24 mouse cellular contexts compared by ENCODE assay signal in genomic region chr9:14973762-14974161, GRCm38 (mm10).
DNase-seq lines count a peak whose midpoint lies in the region; ATAC-seq lines count a peak whose summit lies in the region.
"Had no signal": no experiment of that assay in that cellular context is flagged by ENCODE, and none has a peak within 500 bp of the region (broad histone marks: within the 10 kb centered on the region; RNA-seq: fewer than 3 reads in every experiment).

No protein-coding gene starts in this region.

- WGBS in liver, embryonic 11.5 days = 64% methylated on average over 7 of the region's 7 CpGs
- 33% methylated on average over 7 of the region's 7 CpGs for WGBS in liver, embryonic 13.5 days (ENCODE audit: insufficient replicate concordance)
- 85% methylated on average over 7 of the region's 7 CpGs for WGBS in midbrain, embryonic 10.5 days

- H3K9ac ChIP-seq in liver, embryonic 11.5 days (ENCODE audit: low read depth, low read length) = no peak overlapping the region
- H3K9ac ChIP-seq in liver, embryonic 13.5 days = 0 out of 2 replicates have a peak overlapping the region, but pooled peaks have one; percentile 3
- H3K9ac ChIP-seq: embryonic facial prominence, embryonic 15.5 days; heart, embryonic 15.5 days; intestine, embryonic 15.5 days; limb, embryonic 15.5 days; lung, embryonic 15.5 days; stomach, embryonic 15.5 days had no signal

- no peaks in the 10 kb centered on the region for H3K27me3 ChIP-seq in liver, embryonic 11.5 days (replicated peaks; ENCODE audit: control insufficient read depth, insufficient read depth, low read length)
- no peaks in the 10 kb centered on the region for H3K27me3 ChIP-seq in liver, embryonic 13.5 days
- H3K27me3 ChIP-seq in midbrain, embryonic 10.5 days (ENCODE audit: low read depth, poor library complexity, severe bottlenecking) = no peaks in the 10 kb centered on the region
- H3K27me3 ChIP-seq: embryonic facial prominence, embryonic 15.5 days; heart, embryonic 15.5 days; intestine, embryonic 15.5 days; limb, embryonic 15.5 days; lung, embryonic 15.5 days; stomach, embryonic 15.5 days had no signal

- DNase-seq in liver, embryonic 11.5 days (ENCODE audit: low spot score) = no peak
- DNase-seq in liver = no peak
- no peak for DNase-seq in liver, embryonic 13.5 days
- DNase-seq in midbrain, embryonic 10.5 days (ENCODE audit: low spot score) = no peak
- DNase-seq in urinary bladder, adult 18-20 months (ENCODE audit: low spot score in 2 of 2) = no peak
- no peak for DNase-seq in layer of hippocampus, postnatal 14 days (ENCODE audit: low spot score in 2 of 2)
- DNase-seq: adrenal gland, postnatal 25 days; cerebellum, adult 18-20 months; gastrocnemius, adult 2 months; kidney, adult 9 months; kidney, postnatal 10 days; right cerebral cortex, postnatal 25 days had no signal

- H3K27ac ChIP-seq in liver, embryonic 11.5 days (ENCODE audit: low read depth, low read length) = peak overlapping the region; percentile 48; the same call in 1 of the 2 replicates
- H3K27ac ChIP-seq in liver, embryonic 13.5 days = peak overlapping the region; percentile 63
- H3K27ac ChIP-seq in midbrain, embryonic 10.5 days (replicated peaks) = no peak overlapping the region
- H3K27ac ChIP-seq: embryonic facial prominence, embryonic 10.5 days; embryonic facial prominence, embryonic 15.5 days; gastrocnemius, adult 2 months; heart, embryonic 15.5 days; intestine, embryonic 15.5 days; limb, embryonic 10.5 days; limb, embryonic 15.5 days; lung, embryonic 15.5 days; stomach, embryonic 15.5 days had no signal

- H3K4me2 ChIP-seq in liver, embryonic 11.5 days = peak overlapping the region; percentile 43
- H3K4me2 ChIP-seq in liver, embryonic 13.5 days = peak overlapping the region; percentile 49
- H3K4me2 ChIP-seq: embryonic facial prominence, embryonic 15.5 days; heart, embryonic 15.5 days; intestine, embryonic 15.5 days; limb, embryonic 15.5 days; lung, embryonic 15.5 days; stomach, embryonic 15.5 days had no signal

- H3K4me1 ChIP-seq in liver, embryonic 11.5 days (replicated peaks; ENCODE audit: control insufficient read depth, insufficient read depth, low read length) = 0 out of 2 replicates have a peak, but pooled peaks cover 3% of the 10 kb centered on the region
- H3K4me1 ChIP-seq in liver, embryonic 13.5 days (replicated peaks) = peaks cover 38% of the 10 kb centered on the region
- H3K4me1 ChIP-seq in midbrain, embryonic 10.5 days = no peaks in the 10 kb centered on the region
- H3K4me1 ChIP-seq: embryonic facial prominence, embryonic 10.5 days; embryonic facial prominence, embryonic 15.5 days; heart, embryonic 15.5 days; intestine, embryonic 15.5 days; limb, embryonic 10.5 days; limb, embryonic 15.5 days; lung, embryonic 15.5 days; stomach, embryonic 15.5 days had no signal

- ATAC-seq in liver, embryonic 11.5 days (replicated peaks; ENCODE audit: low FRiP score) = peak; percentile 78
- peak; percentile 66 for ATAC-seq in liver, embryonic 13.5 days (ENCODE audit: low read depth)
- peak; percentile 52 for ATAC-seq in megakaryocyte, adult 5-6 weeks (ENCODE audit: poor library complexity, severe bottlenecking)
- ATAC-seq: forebrain, embryonic 14.5 days; hindbrain, embryonic 16.5 days; intestine, embryonic 15.5 days; midbrain, embryonic 16.5 days had no signal

- H3K9me3 ChIP-seq in liver, embryonic 11.5 days (ENCODE audit: control insufficient read depth, low read length) = no peaks in the 10 kb centered on the region
- H3K9me3 ChIP-seq in liver, embryonic 13.5 days (replicated peaks) = no peaks in the 10 kb centered on the region
- H3K9me3 ChIP-seq in midbrain, embryonic 10.5 days (replicated peaks) = no peaks in the 10 kb centered on the region
- H3K9me3 ChIP-seq: embryonic facial prominence, embryonic 15.5 days; heart, embryonic 15.5 days; intestine, embryonic 15.5 days; limb, embryonic 10.5 days; limb, embryonic 15.5 days; lung, embryonic 15.5 days; stomach, embryonic 15.5 days had no signal

- no peak overlapping the region for H3K4me3 ChIP-seq in liver, embryonic 11.5 days (ENCODE audit: low read depth, low read length)
- peak overlapping the region; percentile 25 for H3K4me3 ChIP-seq in liver, embryonic 13.5 days (replicated peaks)
- H3K4me3 ChIP-seq in midbrain, embryonic 10.5 days = no peak overlapping the region
- H3K4me3 ChIP-seq: embryonic facial prominence, embryonic 10.5 days; embryonic facial prominence, embryonic 15.5 days; gastrocnemius, adult 2 months; heart, embryonic 15.5 days; intestine, embryonic 15.5 days; limb, embryonic 10.5 days; limb, embryonic 15.5 days; lung, embryonic 15.5 days; stomach, embryonic 15.5 days had no signal

- no peaks in the 10 kb centered on the region for H3K36me3 ChIP-seq in liver, embryonic 11.5 days (ENCODE audit: control insufficient read depth, insufficient read depth, low read length)
- H3K36me3 ChIP-seq in liver, embryonic 13.5 days = no peaks in the 10 kb centered on the region
- H3K36me3 ChIP-seq in midbrain, embryonic 10.5 days = no peaks in the 10 kb centered on the region
- H3K36me3 ChIP-seq: embryonic facial prominence, embryonic 10.5 days; embryonic facial prominence, embryonic 15.5 days; heart, embryonic 15.5 days; intestine, embryonic 15.5 days; limb, embryonic 10.5 days; limb, embryonic 15.5 days; lung, embryonic 15.5 days; stomach, embryonic 15.5 days had no signal
